In the genomic region with DNA sequence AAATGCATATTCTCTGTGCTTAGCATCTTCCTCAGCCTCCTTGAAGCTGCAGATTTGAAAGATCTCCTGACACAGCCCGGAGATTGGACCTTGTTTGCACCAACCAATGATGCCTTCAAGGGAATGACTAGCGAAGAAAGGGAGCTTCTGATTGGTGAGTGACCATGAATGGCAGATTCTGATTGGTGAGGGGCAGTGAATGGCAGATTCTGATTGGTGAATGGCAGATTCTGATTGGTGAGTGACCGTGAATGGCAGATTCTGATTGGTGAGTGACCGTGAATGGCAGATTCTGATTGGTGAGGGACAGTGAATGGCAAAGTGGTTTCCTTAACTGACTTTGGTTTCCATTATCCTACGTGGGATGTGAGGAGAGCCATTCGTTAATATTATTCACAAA, we compare ENCODE assay signal across 15 mouse cellular contexts. TPM values are rescaled to one million over a fixed set of nuclear protein-coding genes. Genes with fewer than 3 reads are reported as not detected.
DNase-seq lines count a peak whose midpoint lies in the region.
"Had no signal": no experiment of that assay in that cellular context is flagged by ENCODE, and none has a peak within 500 bp of the region (broad histone marks: within the 10 kb centered on the region; RNA-seq: fewer than 3 reads in every experiment).

No protein-coding gene starts in this region.

- DNase-seq in testis, postnatal 14 days (ENCODE audit: low spot score) = peak; percentile 69
- DNase-seq in testis, postnatal 10 days (ENCODE audit: low spot score) = no peak
- DNase-seq in R1 (ENCODE audit: low read depth, low spot score) = peak; percentile 34
- DNase-seq in adrenal gland, postnatal 14 days = no peak
- no peak for DNase-seq in thymus, adult 18-20 months
- DNase-seq: adrenal gland, adult 8-10 months; adrenal gland, postnatal 25 days; cerebellum, adult 11 months; cerebellum, adult 18-20 months; cerebellum, adult 8-10 months; cerebellum, adult 9-11 months; cerebellum, postnatal 14 days; cerebellum, postnatal 36 days; embryo, embryonic 11 days had no signal

RNA-seq across cellular contexts. Expression of gene Postn, which starts 15.1 kb away (rescaled TPM):
- 179 and 211 TPM in 2 replicates for total RNA-seq in adrenal gland, postnatal 14 days (2021)
- total RNA-seq: common myeloid progenitor, adult 5-6 weeks had no signal

Comparison
In these comparisons a context has a peak if more than half of its experiments do, and no peak if none do; other contexts are left out.
1. DNase-seq: peak in testis, postnatal 14 days (single experiment) and R1 (single experiment); none in testis, postnatal 10 days (single experiment), adrenal gland, postnatal 14 days (single experiment) and thymus, adult 18-20 months (0 of 2).